Mouse (Mus musculus): ENCODE measurements around the gene 6430550D23Rik. TPM values are rescaled to one million over a fixed set of nuclear protein-coding genes. Genes with fewer than 3 reads are reported as not detected.
A peak's percentile ranks its signal among the peaks of the same experiment; 100 is the strongest.

The 6430550D23Rik gene
- polyA plus RNA-seq, 1 experiment, result 2.5 TPM

- peaks cover 8% of the 10 kb centered on the region for H3K4me1 ChIP-seq (ENCODE audit: control insufficient read depth, insufficient read depth, low read length)
- no peak overlapping the region for H3K4me3 ChIP-seq (ENCODE audit: insufficient read depth, low read length)
- H3K27ac ChIP-seq (ENCODE audit: insufficient read depth, low read depth, low read length), result no peak overlapping the region
- TF ChIP-seq POLR2A (IDR thresholded peaks at IDR 0.05; ENCODE audit: borderline replicate concordance, low read depth, low read length), result no peak
- TF ChIP-seq CTCF (IDR thresholded peaks at IDR 0.05; ENCODE audit: low read depth, low read length), result no peak
Measured at GRCm38 (mm10) chr2:155991863-155992321, 15.9 kb downstream of the 6430550D23Rik start.

GRCm38 (mm10) chr2:155991151-155991550 is 16.6 kb downstream of the 6430550D23Rik start:
- Histone ChIP-seq H3K27ac (ENCODE audit: insufficient read depth, low read depth, low read length) (no peak overlapping the region), H3K4me1 (ENCODE audit: control insufficient read depth, insufficient read depth, low read length) (peaks cover 3% of the 10 kb centered on the region; the same call in 1 of the 2 replicates), H3K4me3 (ENCODE audit: insufficient read depth, low read length) (no peak overlapping the region)
- TF ChIP-seq CTCF (IDR thresholded peaks at IDR 0.05; ENCODE audit: low read depth, low read length) (no peak), POLR2A (IDR thresholded peaks at IDR 0.05; ENCODE audit: borderline replicate concordance, low read depth, low read length) (no peak)

GRCm38 (mm10) chr2:155989085-155989484 is 18.7 kb downstream of the 6430550D23Rik start:
- no peak overlapping the region for H3K4me3 ChIP-seq (ENCODE audit: insufficient read depth, low read length)
- H3K4me1 ChIP-seq (ENCODE audit: control insufficient read depth, insufficient read depth, low read length), result no peaks in the 10 kb centered on the region
- TF ChIP-seq POLR2A (IDR thresholded peaks at IDR 0.05; ENCODE audit: borderline replicate concordance, low read depth, low read length) (no peak), CTCF (IDR thresholded peaks at IDR 0.05; ENCODE audit: low read depth, low read length) (no peak)
- H3K27ac ChIP-seq (ENCODE audit: insufficient read depth, low read depth, low read length), result no peak overlapping the region

- no peak overlapping the region for H3K27ac ChIP-seq (ENCODE audit: insufficient read depth, low read depth, low read length)
- TF ChIP-seq POLR2A (IDR thresholded peaks at IDR 0.05; ENCODE audit: borderline replicate concordance, low read depth, low read length), result no peak
- TF ChIP-seq CTCF (IDR thresholded peaks at IDR 0.05; ENCODE audit: low read depth, low read length), result no peak
- H3K4me1 ChIP-seq (ENCODE audit: control insufficient read depth, insufficient read depth, low read length), result no peaks in the 10 kb centered on the region
- H3K4me3 ChIP-seq (ENCODE audit: insufficient read depth, low read length), result no peak overlapping the region
Measured at GRCm38 (mm10) chr2:155987131-155987530, 20.6 kb downstream of the 6430550D23Rik start.

GRCm38 (mm10) chr2:155985776-155986175 is 22.0 kb downstream of the 6430550D23Rik start:
- TF ChIP-seq POLR2A (IDR thresholded peaks at IDR 0.05; ENCODE audit: borderline replicate concordance, low read depth, low read length) (no peak), CTCF (IDR thresholded peaks at IDR 0.05; ENCODE audit: low read depth, low read length) (no peak)
- H3K27ac ChIP-seq (ENCODE audit: insufficient read depth, low read depth, low read length), result no peak overlapping the region
- H3K4me1 ChIP-seq (ENCODE audit: control insufficient read depth, insufficient read depth, low read length), result peaks cover 6% of the 10 kb centered on the region

GRCm38 (mm10) chr2:155979328-155979991 is 28.3 kb downstream of the 6430550D23Rik start:
- Histone ChIP-seq H3K4me3 (ENCODE audit: insufficient read depth, low read length) (peak overlapping the region; percentile 60), H3K27ac (ENCODE audit: insufficient read depth, low read depth, low read length) (peak overlapping the region; percentile 98), H3K4me1 (ENCODE audit: control insufficient read depth, insufficient read depth, low read length) (peaks cover 25% of the 10 kb centered on the region)
- no peak for TF ChIP-seq POLR2A (IDR thresholded peaks at IDR 0.05; ENCODE audit: borderline replicate concordance, low read depth, low read length)
- TF ChIP-seq CTCF (IDR thresholded peaks at IDR 0.05; ENCODE audit: low read depth, low read length), result no peak

More at GRCm38 (mm10) chr2:155985776-155986175, 22.0 kb downstream of the 6430550D23Rik start:
- H3K4me3 ChIP-seq (ENCODE audit: insufficient read depth, low read length), result no peak overlapping the region

GRCm38 (mm10) chr2:155974087-155974731 is 33.6 kb downstream of the 6430550D23Rik start:
- no peak overlapping the region for H3K27ac ChIP-seq (ENCODE audit: insufficient read depth, low read depth, low read length)
- TF ChIP-seq CTCF (IDR thresholded peaks at IDR 0.05; ENCODE audit: low read depth, low read length), result no peak
- no peak for TF ChIP-seq POLR2A (IDR thresholded peaks at IDR 0.05; ENCODE audit: borderline replicate concordance, low read depth, low read length)

GRCm38 (mm10) chr2:155973348-155973747 is 34.4 kb downstream of the 6430550D23Rik start:
- H3K4me1 ChIP-seq (ENCODE audit: control insufficient read depth, insufficient read depth, low read length), result peaks cover 14% of the 10 kb centered on the region
- TF ChIP-seq POLR2A (IDR thresholded peaks at IDR 0.05; ENCODE audit: borderline replicate concordance, low read depth, low read length) (no peak), CTCF (IDR thresholded peaks at IDR 0.05; ENCODE audit: low read depth, low read length) (no peak)
- no peak overlapping the region for H3K4me3 ChIP-seq (ENCODE audit: insufficient read depth, low read length)
- no peak overlapping the region for H3K27ac ChIP-seq (ENCODE audit: insufficient read depth, low read depth, low read length)

More at GRCm38 (mm10) chr2:155974087-155974731, 33.6 kb downstream of the 6430550D23Rik start:
- peaks cover 16% of the 10 kb centered on the region for H3K4me1 ChIP-seq (ENCODE audit: control insufficient read depth, insufficient read depth, low read length)
- H3K4me3 ChIP-seq (ENCODE audit: insufficient read depth, low read length), result no peak overlapping the region

GRCm38 (mm10) chr2:155962991-155963390 is 44.8 kb downstream of the 6430550D23Rik start:
- H3K4me1 ChIP-seq (ENCODE audit: control insufficient read depth, insufficient read depth, low read length), result no peaks in the 10 kb centered on the region
- no peak overlapping the region for H3K4me3 ChIP-seq (ENCODE audit: insufficient read depth, low read length)
- no peak for TF ChIP-seq POLR2A (IDR thresholded peaks at IDR 0.05; ENCODE audit: borderline replicate concordance, low read depth, low read length)
- no peak for TF ChIP-seq CTCF (IDR thresholded peaks at IDR 0.05; ENCODE audit: low read depth, low read length)
- H3K27ac ChIP-seq (ENCODE audit: insufficient read depth, low read depth, low read length), result no peak overlapping the region

- H3K4me3 ChIP-seq (ENCODE audit: insufficient read depth, low read length), result no peak overlapping the region
- no peak overlapping the region for H3K27ac ChIP-seq (ENCODE audit: insufficient read depth, low read depth, low read length)
- no peak for TF ChIP-seq POLR2A (IDR thresholded peaks at IDR 0.05; ENCODE audit: borderline replicate concordance, low read depth, low read length)
- TF ChIP-seq CTCF (IDR thresholded peaks at IDR 0.05; ENCODE audit: low read depth, low read length), result no peak
- no peaks in the 10 kb centered on the region for H3K4me1 ChIP-seq (ENCODE audit: control insufficient read depth, insufficient read depth, low read length)
Measured at GRCm38 (mm10) chr2:155961862-155962261, 45.9 kb downstream of the 6430550D23Rik start.

All from bone marrow macrophage, adult 2 months (primary cell).